Mouse (Mus musculus): ENCODE measurements around the gene Scp2.
"Not testable (repeated sequence)": the region's sequence is repeated elsewhere in the genome, so short reads cannot be mapped to it uniquely, and the experiment has no call there.

The Scp2 gene

DNA sequence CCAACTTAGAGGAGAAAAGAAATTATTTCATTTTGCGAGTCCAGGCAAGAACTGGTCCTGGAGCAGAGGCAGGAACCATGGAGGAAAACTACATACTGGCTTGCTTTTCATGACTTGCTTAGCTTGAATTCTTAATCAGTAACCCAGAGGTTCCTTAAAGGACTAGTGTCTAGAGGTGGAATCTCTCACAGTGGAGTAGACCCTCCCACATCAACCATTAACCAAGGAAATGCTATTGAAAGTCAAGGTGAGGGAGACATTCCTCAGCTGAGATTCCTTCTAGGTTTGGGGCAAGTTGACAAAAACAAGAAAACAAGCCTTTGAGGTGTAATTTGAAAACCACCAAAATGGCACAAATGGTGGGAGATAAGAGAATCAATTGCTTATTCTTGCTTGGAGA lies at the start of gene Scp2:
Gene Scp2 (minus strand): TSS at position 119 of the 400 bp plus-strand sequence.
- DNase-seq, result peak in 1 of 2 experiments; percentile 74

DNA sequence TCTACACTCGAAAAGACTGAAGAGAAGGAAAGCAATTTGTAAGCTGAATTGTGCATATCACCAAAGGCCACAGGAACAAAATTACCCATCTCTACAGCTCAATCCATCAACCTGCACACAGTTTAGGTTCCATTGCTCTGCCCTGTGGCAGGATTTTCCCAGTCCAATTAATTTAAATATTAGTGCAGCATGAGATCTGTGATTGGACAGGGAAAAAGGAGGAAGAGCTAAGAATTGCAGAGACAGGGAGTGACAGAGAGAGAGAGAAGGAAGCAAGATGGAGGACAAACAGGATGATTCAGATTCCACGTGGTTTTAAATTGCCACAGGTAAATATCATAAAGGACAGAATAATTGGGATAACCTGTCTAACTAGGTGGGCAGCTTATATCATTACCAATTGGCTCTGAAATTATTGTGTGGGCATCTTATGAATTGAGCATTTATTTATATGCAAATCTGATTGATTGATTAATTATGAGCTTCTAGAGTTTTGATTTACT lies 48.1 kb upstream of the Scp2 start:
- DNase-seq, result no peak

DNA sequence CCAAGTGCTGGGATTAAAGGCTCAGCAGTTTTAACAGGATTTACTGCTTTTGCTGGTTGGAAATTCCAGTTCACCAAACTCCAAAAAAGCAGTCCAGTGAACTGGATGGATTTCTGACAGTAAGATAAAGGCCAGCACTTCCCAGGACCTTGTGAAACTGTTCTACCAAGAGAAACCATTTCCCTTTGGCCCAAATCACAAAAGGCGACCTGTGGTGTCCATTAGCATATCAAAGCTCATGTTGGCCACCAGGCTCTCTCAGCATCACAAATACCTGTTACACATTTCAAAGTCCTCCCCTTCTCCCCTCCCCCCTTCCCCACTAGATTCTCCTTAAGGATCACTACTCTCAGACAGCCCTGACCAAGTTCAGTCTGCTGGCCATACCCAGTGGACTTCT lies 37.5 kb upstream of the Scp2 start:
- DNase-seq, result no peak

DNA sequence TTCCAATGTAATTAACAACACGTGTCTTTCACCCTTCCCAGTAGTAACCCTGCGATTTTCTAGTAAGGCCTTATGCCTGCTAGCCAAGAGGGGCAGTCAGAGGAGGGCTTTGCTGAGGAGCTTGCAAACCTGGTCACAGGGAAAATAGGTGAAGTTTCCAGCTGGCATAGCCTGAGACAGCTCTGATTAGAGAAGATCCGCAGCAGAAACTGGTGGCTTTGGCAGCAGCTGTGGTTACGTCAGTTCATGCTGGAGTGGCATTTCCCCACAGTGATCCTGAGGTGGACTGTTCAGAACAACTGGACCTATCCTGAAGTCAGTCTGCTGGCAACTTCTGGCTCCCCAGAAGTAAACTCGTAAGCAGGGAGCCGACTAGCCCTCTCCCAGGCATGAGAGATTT lies 23.3 kb upstream of the Scp2 start:
- DNase-seq, result no peak

DNA sequence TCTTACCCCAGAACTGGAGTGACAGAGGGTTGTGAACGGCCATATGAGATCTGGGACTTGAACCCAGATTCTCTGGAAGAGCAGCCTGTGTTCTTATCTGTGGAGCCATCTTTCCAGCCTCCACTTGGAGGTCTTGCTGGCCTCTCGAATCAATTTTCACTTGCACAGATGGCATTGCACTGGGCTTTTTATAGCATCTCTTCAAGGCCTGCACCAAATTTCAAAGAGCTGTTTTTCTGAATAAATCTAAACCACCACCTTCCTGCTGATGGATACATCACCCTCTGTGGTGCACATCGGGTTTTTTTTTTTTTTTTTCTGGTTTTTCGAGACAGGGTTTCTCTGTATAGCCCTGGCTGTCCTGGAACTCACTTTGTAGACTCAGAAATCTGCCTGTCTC lies 22.1 kb upstream of the Scp2 start:
- no peak for DNase-seq

DNA sequence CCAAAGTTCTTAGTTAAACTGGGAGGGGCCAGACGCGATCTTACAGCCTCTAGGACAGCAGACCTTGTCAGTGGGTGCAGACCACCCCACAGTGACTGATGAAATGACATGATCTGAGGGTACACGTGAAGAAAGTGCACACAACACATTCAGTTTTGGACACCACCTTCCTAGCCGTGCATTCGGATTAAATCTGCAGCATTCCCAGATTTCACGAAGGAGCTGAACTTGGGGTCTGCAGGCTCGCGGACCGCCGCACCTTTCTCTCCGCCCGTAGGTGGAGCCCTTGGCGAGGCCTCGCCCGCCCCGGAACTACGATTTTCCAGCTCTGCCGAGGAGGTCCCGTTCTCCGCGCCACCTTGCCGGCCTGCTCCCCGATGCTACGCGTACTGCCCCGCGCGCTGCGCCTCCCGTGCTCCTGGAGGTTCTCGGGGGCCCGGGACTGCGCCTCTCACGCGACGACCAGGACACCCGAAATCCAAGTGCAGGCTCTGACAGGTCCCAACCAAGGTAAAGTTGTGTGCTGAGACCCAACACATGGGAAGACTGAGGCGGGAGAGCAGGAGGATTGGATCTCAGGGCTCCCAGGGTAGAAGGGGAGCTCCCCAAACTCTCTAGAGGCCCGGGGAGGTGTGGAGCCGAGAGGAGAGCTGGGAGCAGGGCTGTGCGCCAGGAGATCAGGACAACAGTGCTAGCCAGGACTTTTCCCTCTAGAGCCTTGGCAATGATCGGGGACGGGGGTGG lies 20.5 kb upstream of the Scp2 start, which contains the start of gene Echdc2:
Gene Echdc2 (plus strand): TSS at position 286 of the 744 bp plus-strand sequence.
- DNase-seq, result peak; percentile 43 to 59

DNA sequence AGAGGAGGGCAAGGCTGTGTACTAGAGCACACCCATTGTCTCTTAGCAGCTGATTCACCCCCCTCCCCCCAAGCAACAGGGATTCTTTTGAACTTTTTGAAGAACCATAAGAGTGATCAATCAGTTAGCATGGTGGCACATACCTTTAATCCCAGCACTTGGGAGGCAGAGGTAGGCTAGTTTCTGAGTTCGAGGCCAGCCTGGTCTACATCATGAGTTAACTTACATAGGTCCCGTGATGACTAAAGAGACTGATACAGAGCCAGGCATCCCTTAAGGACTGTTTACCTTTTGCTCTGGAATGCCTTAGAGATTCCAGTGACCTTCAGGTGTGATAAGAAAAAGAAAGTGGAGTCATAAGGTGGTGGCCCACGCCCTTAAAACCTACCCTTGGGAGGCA lies 18.5 kb upstream of the Scp2 start:
- no peak for DNase-seq

DNA sequence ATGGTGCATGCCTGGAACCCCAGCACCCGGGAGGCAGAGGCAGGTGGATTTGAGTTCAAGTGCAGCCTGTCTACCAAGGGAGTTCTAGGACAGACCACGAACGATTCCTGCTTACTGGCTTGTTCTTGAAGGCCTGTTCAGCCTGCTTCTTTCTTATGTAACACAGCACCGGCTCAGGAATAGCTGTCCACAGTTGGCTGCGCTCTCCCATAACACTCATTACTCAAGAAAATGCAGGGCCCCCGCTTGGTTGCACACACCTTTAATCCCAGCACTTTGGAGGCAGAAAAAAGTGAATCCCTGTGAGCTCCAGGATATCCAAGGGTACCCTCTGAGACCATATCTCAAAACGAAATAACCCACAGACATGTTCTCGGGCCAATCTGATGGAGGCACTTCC lies 17.1 kb upstream of the Scp2 start:
- peak; percentile 34 to 47 for DNase-seq

DNA sequence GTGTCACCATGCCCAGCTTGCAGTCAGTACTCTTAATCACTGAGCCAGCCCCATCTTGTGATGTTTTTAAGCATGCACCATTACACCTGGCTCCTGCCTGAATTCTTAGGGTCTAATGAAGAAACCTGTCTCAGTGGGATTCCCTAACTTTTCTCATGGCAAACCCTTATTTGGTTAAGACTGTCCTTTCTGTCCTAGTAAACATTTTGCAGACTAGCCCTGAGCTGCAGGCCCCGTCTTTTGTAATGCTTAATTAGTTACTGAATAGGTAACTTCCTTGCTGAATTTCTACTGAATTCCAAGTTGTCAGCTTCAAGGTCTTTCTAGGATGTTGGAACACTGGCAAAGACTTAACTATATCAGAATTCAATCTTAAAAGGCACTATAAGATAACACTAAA lies 10.3 kb upstream of the Scp2 start:
- DNase-seq, result peak in 1 of 2 experiments; percentile 54

DNA sequence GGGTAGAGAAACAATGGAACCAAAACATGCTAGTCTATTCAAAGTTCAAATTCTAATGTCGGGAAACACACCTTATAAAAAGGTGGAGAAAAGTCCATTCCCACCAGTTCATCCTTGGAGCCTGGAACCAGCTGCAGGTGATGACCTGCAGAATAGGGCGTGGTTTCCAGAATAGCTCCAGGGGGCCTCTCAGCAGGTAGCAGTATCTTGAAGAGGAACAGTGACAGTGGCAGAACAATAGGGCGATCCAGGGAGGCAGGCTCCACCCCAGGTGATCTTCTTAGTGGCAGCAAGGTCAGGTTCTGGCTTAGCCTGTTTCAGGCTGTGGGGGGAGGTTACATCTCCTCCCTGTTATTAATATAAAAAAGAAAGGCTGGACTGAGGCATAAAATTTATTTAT lies 756 bp upstream of the Scp2 start:
- DNase-seq, result not testable (repeated sequence)

DNA sequence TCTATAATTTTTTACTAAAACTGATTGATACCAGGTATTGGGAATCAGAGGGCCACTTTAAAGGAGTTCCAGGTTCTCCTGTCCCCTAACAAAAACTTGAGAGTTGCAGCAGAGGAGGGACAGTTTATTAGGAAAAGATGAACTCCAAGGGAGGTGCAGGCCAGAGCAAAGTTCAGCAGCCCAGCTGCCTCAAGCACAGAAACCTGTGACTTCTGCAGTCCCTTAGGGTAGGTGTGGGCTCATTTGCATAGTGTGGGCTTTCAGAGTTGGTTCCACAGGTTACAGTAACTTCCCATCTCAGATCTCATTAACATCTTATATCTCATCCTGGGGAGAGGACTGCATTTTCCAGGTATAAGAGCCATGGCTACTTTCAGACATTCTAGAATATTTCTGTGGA lies 1.0 kb downstream of the Scp2 start:
- peak; percentile 63 to 67 for DNase-seq

DNA sequence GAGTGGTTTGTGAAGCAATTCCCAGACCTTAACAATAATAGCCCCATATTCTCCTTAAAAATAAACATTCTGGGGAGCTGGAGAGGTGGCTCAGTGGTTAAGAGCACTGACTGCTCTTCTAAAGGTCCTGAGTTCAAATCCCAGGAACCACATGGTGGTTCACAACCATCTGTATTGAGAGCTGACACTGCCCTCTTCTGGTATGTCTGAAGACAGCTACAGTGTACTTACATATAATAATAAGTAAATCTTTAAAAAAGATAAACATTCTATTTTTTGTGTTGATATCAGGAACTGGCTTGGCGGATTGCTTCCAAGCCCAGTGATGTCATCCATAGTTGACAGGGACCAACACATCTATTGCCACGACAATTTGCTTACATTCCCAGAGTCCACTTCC lies 1.6 kb downstream of the Scp2 start:
- DNase-seq, result not testable (repeated sequence)

DNA sequence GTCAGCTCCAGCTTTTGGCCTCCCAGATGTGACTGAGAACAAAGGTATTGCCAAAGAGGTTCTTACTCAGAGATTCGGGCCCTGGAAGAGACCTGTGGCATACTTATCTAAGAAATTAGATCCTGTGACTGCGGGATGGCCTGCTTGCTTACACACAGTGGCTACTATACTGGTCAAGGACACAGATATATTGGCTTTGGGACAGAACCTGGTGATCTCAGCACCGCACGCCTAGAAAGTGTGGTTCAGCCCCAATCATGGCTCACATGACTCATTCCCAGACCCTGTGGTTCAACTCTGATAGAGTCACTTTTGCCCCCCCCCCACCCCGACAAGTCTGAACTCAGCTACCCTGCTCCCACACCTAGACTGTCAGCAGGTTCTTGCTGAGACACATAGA lies 7.9 kb downstream of the Scp2 start:
- DNase-seq, result no peak

DNA sequence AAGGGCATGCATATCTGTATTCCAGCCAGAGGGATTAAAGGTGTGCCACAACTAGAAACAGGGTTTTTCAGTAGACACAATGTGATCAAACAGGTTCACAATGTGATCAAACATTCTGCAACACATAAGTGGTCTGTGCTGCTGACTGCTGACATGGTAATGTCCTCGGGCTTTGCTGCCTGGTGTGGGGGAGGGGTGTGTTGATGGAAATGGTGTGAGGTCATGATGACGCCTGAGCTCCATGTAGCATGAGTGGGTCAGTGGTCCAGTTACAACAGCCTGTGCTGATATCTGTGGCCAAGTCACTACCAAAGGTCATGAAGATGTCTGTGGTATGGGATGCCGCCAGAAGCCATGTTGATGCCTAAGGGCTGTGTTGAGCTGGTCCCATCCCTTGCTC lies 14.3 kb downstream of the Scp2 start:
- DNase-seq, result no peak

DNA sequence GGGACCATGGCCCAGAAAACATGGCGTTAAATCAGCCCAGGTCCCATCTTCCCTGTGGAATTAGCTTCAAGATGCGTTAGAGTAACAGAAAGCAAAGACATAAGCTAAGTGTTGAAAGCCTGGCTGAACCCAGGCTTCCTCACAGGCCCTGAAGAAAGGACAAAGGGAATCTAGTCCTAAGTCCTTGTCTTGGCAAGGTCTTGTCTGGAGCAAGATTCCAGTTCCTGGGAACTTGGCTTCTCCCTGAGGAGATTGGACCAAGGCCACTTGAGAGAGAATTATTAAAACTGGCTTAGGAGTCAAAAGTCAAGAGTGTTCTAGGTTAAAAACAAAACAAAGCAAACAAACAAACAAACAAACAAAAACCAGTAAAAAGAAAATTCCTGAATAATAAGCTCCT lies 16.5 kb downstream of the Scp2 start:
- peak; percentile 37 to 56 for DNase-seq

DNA sequence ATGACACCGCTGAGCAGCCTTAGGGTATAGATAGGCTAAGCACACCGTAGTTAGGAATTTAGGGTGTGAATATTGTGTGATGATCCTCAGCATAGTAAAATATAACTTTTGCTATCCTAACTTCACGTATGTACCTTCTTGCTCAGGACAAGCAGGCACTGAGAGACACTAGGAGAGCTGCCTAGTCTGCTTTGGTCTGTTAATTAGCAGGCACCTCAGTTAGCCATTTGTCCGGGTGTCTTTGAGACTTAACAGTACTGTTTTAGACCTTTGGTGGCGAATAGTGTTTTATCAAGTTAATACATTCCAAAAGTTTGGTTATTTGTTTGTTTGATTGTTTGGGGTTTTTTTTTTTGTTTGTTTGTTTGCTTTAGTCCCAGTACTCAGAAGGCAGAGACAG lies 17.3 kb downstream of the Scp2 start:
- DNase-seq, result peak in 1 of 2 experiments; percentile 36

DNA sequence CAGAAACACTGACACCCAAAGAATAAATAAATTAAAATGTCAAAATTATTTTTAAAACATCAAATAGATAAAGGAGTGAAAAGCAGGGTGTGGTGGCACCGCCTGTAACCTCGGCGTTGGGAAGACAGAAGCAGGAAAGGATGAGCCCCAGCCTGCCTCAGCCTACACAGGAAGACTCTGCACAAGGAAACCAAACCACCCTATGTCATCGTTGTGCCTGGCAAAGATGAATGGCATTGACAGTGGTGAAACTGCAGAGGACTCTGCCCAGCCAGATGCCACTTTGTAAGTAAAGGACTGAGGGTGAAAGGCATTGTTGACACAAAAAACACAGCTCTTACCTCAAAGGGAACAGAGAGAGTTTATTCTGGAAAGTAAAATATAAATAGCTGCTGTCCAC lies 18.5 kb downstream of the Scp2 start:
- no peak for DNase-seq

DNA sequence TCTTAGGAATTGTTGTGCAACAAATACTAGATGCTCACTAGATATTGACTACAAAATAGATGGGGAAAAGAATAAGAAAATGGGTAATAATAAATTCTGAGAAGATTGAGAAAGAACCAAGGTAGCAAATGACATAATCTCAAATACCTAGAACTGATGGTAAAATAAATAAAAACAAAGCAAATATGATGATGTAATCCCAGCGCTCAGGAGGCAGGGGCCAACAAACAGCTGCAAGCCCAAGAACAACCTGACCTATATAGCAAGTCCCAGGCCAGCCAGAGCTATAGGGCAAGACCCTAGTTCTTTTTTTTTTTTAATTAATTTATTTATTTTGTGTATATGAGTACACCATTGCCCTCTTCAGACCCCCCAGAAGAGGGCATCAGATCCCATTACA lies 20.7 kb downstream of the Scp2 start:
- DNase-seq, result no peak

DNA sequence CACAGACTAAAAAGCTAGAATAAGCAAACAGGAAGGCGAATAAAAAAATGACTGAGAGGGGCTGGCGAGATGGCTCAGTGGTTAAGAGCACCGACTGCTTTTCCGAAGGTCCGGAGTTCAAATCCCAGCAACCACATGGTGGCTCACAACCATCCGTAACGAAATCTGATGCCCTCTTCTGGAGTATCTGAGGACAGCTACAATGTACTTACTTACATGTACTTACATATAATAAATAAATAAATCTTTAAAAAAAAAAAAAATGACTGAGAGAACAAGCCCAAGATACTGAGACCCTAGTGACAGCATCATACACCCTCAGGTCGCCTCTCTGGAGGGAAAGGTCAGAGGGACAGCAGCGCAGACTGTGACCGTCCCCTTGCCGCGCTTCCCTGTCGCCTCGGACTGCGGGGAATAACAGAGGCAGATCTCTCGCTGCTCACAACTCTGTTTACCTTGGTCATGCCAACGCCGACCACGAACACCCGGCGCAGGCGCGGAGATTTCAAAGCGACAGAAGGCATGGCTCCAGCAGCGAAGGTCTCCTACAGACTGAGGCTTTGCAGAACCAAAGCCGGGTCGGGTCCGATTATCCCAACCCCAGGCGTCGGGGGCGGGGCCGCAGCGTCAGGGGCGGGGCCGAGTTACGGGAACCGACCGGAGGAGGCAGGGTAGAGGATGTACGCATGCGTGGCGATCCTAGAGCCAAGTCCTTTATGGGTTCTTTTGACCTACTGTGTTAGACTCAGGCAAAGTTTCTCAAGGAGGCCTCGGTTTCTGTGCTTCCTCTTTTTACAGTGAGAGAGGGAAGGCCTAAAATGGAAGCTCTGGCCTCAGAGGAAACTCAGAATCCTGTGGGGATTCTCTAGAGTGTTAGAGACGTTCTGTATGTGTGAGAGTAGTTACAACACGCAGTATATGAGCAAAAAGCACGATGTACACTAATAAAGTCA lies 26.6 kb downstream of the Scp2 start:
- DNase-seq, result peak; percentile 85 to 88

DNA sequence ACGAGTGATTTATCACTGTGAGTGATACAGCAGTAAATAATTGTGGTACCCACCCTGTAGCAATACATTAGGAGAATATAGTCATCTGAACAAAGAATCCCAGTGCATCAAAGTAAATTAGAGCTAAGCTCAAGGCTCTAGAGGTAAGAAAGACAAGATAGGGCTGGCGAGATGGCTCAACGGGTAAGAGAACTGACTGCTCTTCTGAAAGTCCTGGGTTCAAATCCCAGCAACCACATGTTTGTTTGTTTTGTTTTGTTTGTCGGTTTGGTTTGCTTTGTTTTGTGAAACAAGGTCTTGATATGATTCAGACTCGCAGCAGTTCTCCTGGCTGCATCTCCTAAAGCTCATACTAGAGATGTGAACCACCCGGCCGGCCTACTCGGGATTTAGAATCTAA lies 27.3 kb downstream of the Scp2 start:
- no peak for DNase-seq

DNA sequence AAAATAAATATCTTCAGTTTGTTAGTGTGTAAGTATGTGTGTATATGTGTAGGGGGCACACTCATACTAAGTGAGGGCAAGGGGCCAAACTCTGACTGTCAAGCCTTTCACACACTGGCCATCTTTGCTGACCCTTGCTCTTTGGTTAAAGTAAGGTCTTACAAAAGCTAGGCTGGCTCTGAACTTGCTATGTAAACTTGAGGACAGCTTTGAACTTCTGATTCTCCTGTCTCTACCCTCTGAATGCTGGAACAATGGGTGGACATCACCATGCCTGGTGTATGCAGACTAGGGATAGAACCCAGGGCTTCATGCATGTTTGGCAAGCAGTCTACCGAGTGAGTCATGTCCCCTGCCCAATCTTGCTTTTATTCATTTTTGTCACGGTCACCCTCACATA lies 28.3 kb downstream of the Scp2 start:
- DNase-seq, result no peak

DNA sequence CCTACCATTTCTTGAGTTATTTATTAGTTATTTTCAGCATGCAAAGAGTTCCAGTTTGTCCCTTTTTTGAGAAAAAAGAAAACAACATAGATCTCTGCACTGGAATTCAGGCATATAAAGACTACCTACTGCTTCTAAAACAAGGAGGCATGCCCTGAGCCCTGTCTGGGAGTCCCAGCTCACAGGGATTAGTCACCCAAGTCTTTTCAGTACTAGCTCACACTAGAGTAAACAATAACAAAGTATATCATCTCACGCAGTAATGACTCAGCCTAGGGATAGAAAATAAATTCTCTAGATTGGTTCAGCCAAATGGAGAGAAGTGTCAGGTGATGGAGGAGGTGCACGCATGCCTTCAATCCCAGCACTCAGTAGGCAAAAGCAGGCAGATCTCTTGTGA lies 34.1 kb downstream of the Scp2 start:
- DNase-seq, result no peak

DNA sequence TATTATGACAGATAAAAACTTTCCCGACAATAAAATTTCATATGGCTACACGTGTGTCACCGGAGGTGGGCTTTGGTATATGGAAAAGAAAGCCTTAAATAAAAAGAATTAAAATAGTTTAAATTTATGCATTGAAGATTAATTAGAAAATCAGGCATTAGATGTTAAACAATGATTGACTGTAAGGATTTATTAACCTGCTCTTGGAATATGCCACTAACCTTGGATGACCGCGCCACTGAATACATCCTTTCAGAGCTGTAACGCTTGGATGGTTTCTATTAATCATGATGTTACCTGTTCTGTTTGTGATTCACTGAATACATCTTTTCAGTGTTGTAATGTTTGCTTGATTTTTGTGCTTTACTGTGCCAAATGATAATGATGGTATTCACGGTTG lies 35.1 kb downstream of the Scp2 start:
- DNase-seq, result no peak

DNA sequence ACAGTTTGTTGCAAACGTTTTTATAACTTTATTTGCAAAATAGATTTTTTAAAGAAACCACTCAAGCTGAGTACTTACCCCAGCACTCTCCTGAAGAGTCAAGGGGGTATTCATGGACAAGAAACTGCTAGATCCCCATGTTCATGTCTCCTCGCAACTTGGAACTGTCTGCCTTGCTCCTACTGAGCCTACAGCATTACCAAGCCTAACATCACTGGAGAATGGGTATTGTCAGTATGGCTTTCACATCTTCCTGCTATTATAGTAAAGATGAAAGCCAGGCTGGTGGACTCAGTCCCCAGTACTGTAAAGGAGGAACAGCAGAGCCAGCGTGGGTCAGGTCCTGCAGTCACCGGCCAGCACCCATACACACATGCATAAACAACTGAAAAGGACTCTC lies 48.5 kb downstream of the Scp2 start, which contains the start of gene Podn:
Gene Podn (minus strand): TSS at position 101 of the 400 bp plus-strand sequence.
- no peak for DNase-seq

All from kidney, adult 8-10 months (tissue).